Mouse (Mus musculus) embryonic facial prominence, embryonic 12.5 days (tissue): ENCODE measurements at regions not wholly inside any gene's neighbourhood (a gene's known extent, or its start where the extent isn't known, plus 50 kb on each side); places are given as distances from the start of the nearest gene placed in this dataset.

Experiments used
- ATAC-seq: fragments of 200-750 bp; cut with Nextera tagmentation; 2 replicates; pipeline ENCODE4 v1.8.0; 2017; ENCODE audit not compliant: insufficient number of reproducible peaks, insufficient read depth, low FRiP score, low TSS enrichment
- H3K27ac ChIP-seq: fragments of 300-500 bp; sonication (generic); 2 replicates; pipeline ENCODE4 v1.5.1; 2016; ENCODE audit warnings: mild to moderate bottlenecking
- H3K27me3 ChIP-seq: fragments of 300-500 bp; sonication (generic); 2 replicates; pipeline ENCODE4 v1.6.1; 2016; ENCODE audit warnings: mild to moderate bottlenecking, moderate library complexity
- H3K36me3 ChIP-seq: fragments of 300-500 bp; sonication (generic); 2 replicates; pipeline ENCODE4 v1.6.1; 2016; ENCODE audit warnings: mild to moderate bottlenecking
- H3K4me1 ChIP-seq: fragments of 300-500 bp; sonication (generic); 2 replicates; pipeline ENCODE4 v1.6.1; 2016
- H3K4me2 ChIP-seq: fragments of 300-500 bp; sonication (generic); replicated peaks from 2 replicates; pipeline ENCODE4 v1.6.1; 2016; ENCODE audit warnings: mild to moderate bottlenecking, moderate library complexity
- H3K4me3 ChIP-seq: fragments of 300-500 bp; sonication (generic); 2 replicates; pipeline ENCODE4 v1.5.1; 2016; ENCODE audit warnings: mild to moderate bottlenecking
- H3K9ac ChIP-seq: fragments of 300-500 bp; sonication (generic); 2 replicates; pipeline ENCODE4 v1.6.1; 2016; ENCODE audit warnings: mild to moderate bottlenecking, moderate library complexity
- H3K9me3 ChIP-seq: fragments of 300-500 bp; sonication (generic); 2 replicates; pipeline ENCODE4 v1.6.1; 2016; ENCODE audit warnings: mild to moderate bottlenecking, moderate library complexity
- WGBS: fragments of 180-500 bp; shearing (Covaris S2); methylation state at CpG from one replicate; pipeline ENCODE4 v1.1.7; 2016; 5-methylcytosine and 5-hydroxymethylcytosine counted together

GRCm38 (mm10) chr3:76928313-76928712, 854.2 kb downstream of the Fstl5 start:
- Histone ChIP-seq H3K4me2 (no peak overlapping the region), H3K9ac (no peak overlapping the region), H3K4me1 (no peaks in the 10 kb centered on the region), H3K36me3 (no peaks in the 10 kb centered on the region), H3K27ac (no peak overlapping the region), H3K9me3 (no peaks in the 10 kb centered on the region), H3K4me3 (no peak overlapping the region), H3K27me3 (no peaks in the 10 kb centered on the region)
- 79% methylated on average over 2 of the region's 2 CpGs for WGBS
- no peak for ATAC-seq

- H3K4me2 ChIP-seq = no peak overlapping the region
- WGBS = 94% methylated on average over 1 of the region's 1 CpGs
- no peaks in the 10 kb centered on the region for H3K36me3 ChIP-seq
- no peaks in the 10 kb centered on the region for H3K9me3 ChIP-seq
- ATAC-seq = 0 out of 2 replicates have a peak, but pooled peaks have one; percentile 56
- no peak overlapping the region for H3K4me3 ChIP-seq
- H3K27ac ChIP-seq = no peak overlapping the region
- H3K27me3 ChIP-seq = no peaks in the 10 kb centered on the region
- H3K4me1 ChIP-seq = no peaks in the 10 kb centered on the region
- H3K9ac ChIP-seq = no peak overlapping the region
These were observed 892.8 kb downstream of the Fstl5 start for GRCm38 (mm10) chr3:76966849-76967248.
